ENCODE assay signal across 8 mouse cellular contexts in the genomic region with DNA sequence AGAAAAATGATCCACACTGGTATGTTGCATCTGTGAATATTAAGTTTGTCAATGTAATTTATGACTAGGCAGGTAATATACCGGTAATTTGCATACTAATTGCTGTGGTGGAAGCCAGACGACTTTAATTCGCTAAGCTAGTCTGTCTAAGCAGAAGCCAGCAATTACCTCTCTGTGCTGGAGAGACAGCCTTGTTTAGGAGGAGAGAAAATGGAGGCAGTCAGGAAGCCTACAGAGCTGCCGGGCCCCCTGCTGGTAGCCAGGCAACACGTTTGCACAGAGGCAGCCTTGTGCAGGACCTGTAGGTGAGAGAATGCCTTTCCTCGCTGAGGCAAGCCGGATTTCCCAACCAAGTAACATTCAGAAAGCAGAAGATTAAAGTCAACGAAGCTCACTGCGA.
DNase-seq lines count a peak whose midpoint lies in the region; ATAC-seq and TF ChIP-seq lines count a peak whose summit lies in the region.

No protein-coding gene starts in this region.

- no peaks in the 10 kb centered on the region for H3K27me3 ChIP-seq in Patski
- H3K27me3 ChIP-seq in hindbrain, embryonic 13.5 days: no peaks in the 10 kb centered on the region

- H3K4me1 ChIP-seq in hindbrain, embryonic 13.5 days (replicated peaks): peaks cover 23% of the 10 kb centered on the region

- ATAC-seq in Patski: peak; percentile 70
- peak; percentile 96 for ATAC-seq in hindbrain, embryonic 13.5 days (ENCODE audit: low FRiP score)

- peak; percentile 89 for TF ChIP-seq CTCF in Patski (IDR thresholded peaks at IDR 0.05)

- H3K4me3 ChIP-seq in hindbrain, embryonic 13.5 days: no peak overlapping the region

- in situ Hi-C loops in Patski (cut with MboI; ENCODE audit: low pct_unique_long_range_greater_than_20kb): loop anchor here (5.0 to 10.0 kb wide), 3 partner anchors 36 to 228 kb away; no protein-coding TSS in a partner anchor

- peak overlapping the region; percentile 8; the same call in 1 of the 2 replicates for H3K4me2 ChIP-seq in hindbrain, embryonic 13.5 days

- 11% methylated on average over 9 of the region's 9 CpGs for WGBS in hindbrain, embryonic 13.5 days

- peak overlapping the region; percentile 77 for H3K27ac ChIP-seq in hindbrain, embryonic 13.5 days

- H3K9me3 ChIP-seq in hindbrain, embryonic 13.5 days: no peaks in the 10 kb centered on the region

- CTCF ChIA-PET in Patski (lab: Charles Lee): interaction anchor here (0.7 to 1.5 kb wide), 4 partner anchors 147 to 259 kb away, joined by 3 to 11 read pairs (median 5); no protein-coding TSS in a partner anchor

- DNase-seq in Patski (ENCODE audit: low read depth, low spot score): peak; percentile 80
- DNase-seq in cerebellum, postnatal 14 days: peak; percentile 71 to 73
- DNase-seq in frontal cortex, postnatal 14 days (ENCODE audit: low spot score in 2 of 2): peak; percentile 60 to 67
- peak; percentile 72 to 84 for DNase-seq in layer of hippocampus, postnatal 14 days (ENCODE audit: low spot score in 2 of 2)
- DNase-seq in lung, postnatal 25 days (ENCODE audit: low spot score): peak; percentile 84
- DNase-seq in retina, embryonic 14.5 days (ENCODE audit: low spot score): peak; percentile 78
- DNase-seq in thymus, postnatal 36 days: peak; percentile 70 to 76

- no peaks in the 10 kb centered on the region for H3K36me3 ChIP-seq in hindbrain, embryonic 13.5 days

- no peak overlapping the region for H3K9ac ChIP-seq in hindbrain, embryonic 13.5 days

- POLR2A ChIA-PET in Patski (lab: Charles Lee): no interaction called here
